In genomic region chr9:64795846-64796615, GRCm38 (mm10) we compare ENCODE assay signal across 20 mouse cellular contexts. TPM values are rescaled to one million over a fixed set of nuclear protein-coding genes. Genes with fewer than 3 reads are reported as not detected.
DNase-seq lines count a peak whose midpoint lies in the region; ATAC-seq and TF ChIP-seq lines count a peak whose summit lies in the region.
"Had no signal": no experiment of that assay in that cellular context is flagged by ENCODE, and none has a peak within 500 bp of the region (broad histone marks: within the 10 kb centered on the region; RNA-seq: fewer than 3 reads in every experiment).

No protein-coding gene starts in this region.

- no peak for TF ChIP-seq CTCF in CH12.LX (conservative IDR thresholded peaks at IDR 0.05 in 1 of 2, IDR thresholded peaks at IDR 0.05 in 1 of 2; ENCODE audit: low read depth in 2 of 2, low read length in 2 of 2)

- DNase-seq in liver, result peak; percentile 28
- no peak for DNase-seq in liver, embryonic 11.5 days (ENCODE audit: low spot score)
- DNase-seq in CH12.LX (ENCODE audit: extremely low read depth), result no peak
- DNase-seq in gonadal fat pad, adult 2 months (ENCODE audit: low read depth), result peak; percentile 13
- no peak for DNase-seq in heart, postnatal 4 days
- no peak for DNase-seq in natural killer cell, adult 2 months (ENCODE audit: low spot score in 2 of 2)
- DNase-seq: cerebellum, adult 18-20 months; gastrocnemius, postnatal 25 days; kidney, adult 9 months; kidney, postnatal 4 days; lung, postnatal 14 days; right cerebral cortex, adult 18-20 months; spleen, adult 18-20 months; thymus, postnatal 4 days had no signal

- in situ Hi-C loops in CH12.LX (cut with MboI; ENCODE audit: low pct_ligation_motif_present, low pct_unique_long_range_greater_than_20kb, low sequenced_read_pairs), result no loop called here

- peaks cover 24% of the 10 kb centered on the region for H3K4me1 ChIP-seq in liver, embryonic 11.5 days (replicated peaks; ENCODE audit: control insufficient read depth, insufficient read depth, low read length)
- H3K4me1 ChIP-seq in CH12.LX (ENCODE audit: control insufficient read depth in 1 of 2, insufficient read depth in 2 of 2), result peaks cover 9 to 72% of the 10 kb centered on the region in 2 experiments; a peak in 3 of 4 replicates
- peaks cover 54% of the 10 kb centered on the region for H3K4me1 ChIP-seq in liver, embryonic 16.5 days (ENCODE audit: control insufficient read depth, low read depth, low read length)
- no peaks in the 10 kb centered on the region for H3K4me1 ChIP-seq in intestine, embryonic 15.5 days (replicated peaks)
- H3K4me1 ChIP-seq: limb, embryonic 13.5 days; midbrain, embryonic 10.5 days had no signal

- no peaks in the 10 kb centered on the region for H3K79me2 ChIP-seq in CH12.LX (replicated peaks; ENCODE audit: control insufficient read depth, extremely low read depth, insufficient read depth, poor library complexity, severe bottlenecking)

- dilution Hi-C loops in CH12.LX (cut with MboI; ENCODE audit: extremely low pct_ligation_motif_present, extremely low pct_unique_long_range_greater_than_20kb, low sequenced_read_pairs), result no loop called here

- H3K9ac ChIP-seq in liver, embryonic 11.5 days (ENCODE audit: low read depth, low read length), result no peak overlapping the region
- no peak overlapping the region for H3K9ac ChIP-seq in CH12.LX (ENCODE audit: insufficient read depth, low read depth)
- 0 out of 2 replicates have a peak overlapping the region, but pooled peaks have one; percentile 32 for H3K9ac ChIP-seq in liver, embryonic 16.5 days (ENCODE audit: low read depth, low read length)
- no peak overlapping the region for H3K9ac ChIP-seq in intestine, embryonic 15.5 days
- H3K9ac ChIP-seq: forebrain, embryonic 13.5 days; limb, embryonic 13.5 days had no signal

- H3K36me3 ChIP-seq in liver, embryonic 11.5 days (ENCODE audit: control insufficient read depth, insufficient read depth, low read length), result no peaks in the 10 kb centered on the region
- H3K36me3 ChIP-seq in CH12.LX (replicated peaks in 1 of 2; ENCODE audit: control insufficient read depth in 1 of 2, insufficient read depth in 1 of 2, low read length in 1 of 2), result no peaks in the 10 kb centered on the region
- H3K36me3 ChIP-seq in liver, embryonic 16.5 days (ENCODE audit: control insufficient read depth, insufficient read depth), result no peaks in the 10 kb centered on the region
- H3K36me3 ChIP-seq in intestine, embryonic 15.5 days, result no peaks in the 10 kb centered on the region
- H3K36me3 ChIP-seq: embryonic facial prominence, embryonic 10.5 days; limb, embryonic 13.5 days; midbrain, embryonic 10.5 days had no signal

- TF ChIP-seq POLR2A in CH12.LX (IDR thresholded peaks at IDR 0.05; ENCODE audit: low read depth, low read length), result no peak

- TF ChIP-seq EP300 in CH12.LX (IDR thresholded peaks at IDR 0.05; ENCODE audit: low read length), result no peak

- WGBS in liver, embryonic 11.5 days, result 57% methylated on average over 3 of the region's 3 CpGs
- WGBS in liver, embryonic 16.5 days (ENCODE audit: insufficient replicate concordance), result 56% methylated on average over 3 of the region's 3 CpGs
- WGBS in intestine, embryonic 15.5 days, result 55% methylated on average over 3 of the region's 3 CpGs

- no peak for ATAC-seq in liver, embryonic 11.5 days (replicated peaks; ENCODE audit: low FRiP score)
- no peak for ATAC-seq in liver, embryonic 16.5 days (ENCODE audit: low read depth)
- no peak for ATAC-seq in intestine, embryonic 15.5 days
- ATAC-seq: forebrain, embryonic 13.5 days had no signal

- H3K9me3 ChIP-seq in liver, embryonic 11.5 days (ENCODE audit: control insufficient read depth, low read length), result no peaks in the 10 kb centered on the region
- peaks cover 12% of the 10 kb centered on the region for H3K9me3 ChIP-seq in CH12.LX (replicated peaks; ENCODE audit: low read length)
- H3K9me3 ChIP-seq in liver, embryonic 16.5 days (replicated peaks; ENCODE audit: control insufficient read depth, low read length), result no peaks in the 10 kb centered on the region
- no peaks in the 10 kb centered on the region for H3K9me3 ChIP-seq in intestine, embryonic 15.5 days
- H3K9me3 ChIP-seq: embryonic facial prominence, embryonic 10.5 days; limb, embryonic 13.5 days; midbrain, embryonic 10.5 days had no signal

- no peaks in the 10 kb centered on the region for H3K27me3 ChIP-seq in liver, embryonic 11.5 days (replicated peaks; ENCODE audit: control insufficient read depth, insufficient read depth, low read length)
- no peaks in the 10 kb centered on the region for H3K27me3 ChIP-seq in CH12.LX (replicated peaks)
- H3K27me3 ChIP-seq in liver, embryonic 16.5 days (ENCODE audit: control insufficient read depth, insufficient read depth, low read depth, low read length), result no peaks in the 10 kb centered on the region
- H3K27me3 ChIP-seq in intestine, embryonic 15.5 days (replicated peaks), result no peaks in the 10 kb centered on the region
- H3K27me3 ChIP-seq: forebrain, embryonic 13.5 days; limb, embryonic 13.5 days had no signal

- no peak overlapping the region for H3K4me3 ChIP-seq in liver, embryonic 11.5 days (ENCODE audit: low read depth, low read length)
- H3K4me3 ChIP-seq in CH12.LX (replicated peaks in 1 of 3; ENCODE audit: low read depth in 2 of 3, low read length in 2 of 3, poor library complexity in 1 of 3), result no peak overlapping the region
- H3K4me3 ChIP-seq in liver, embryonic 16.5 days (ENCODE audit: low read depth, low read length), result no peak overlapping the region
- no peak overlapping the region for H3K4me3 ChIP-seq in intestine, embryonic 15.5 days (replicated peaks)
- H3K4me3 ChIP-seq: embryonic facial prominence, embryonic 10.5 days; forebrain, embryonic 13.5 days; limb, embryonic 13.5 days; midbrain, embryonic 10.5 days had no signal

- no peak overlapping the region for H3K4me2 ChIP-seq in liver, embryonic 11.5 days
- no peak overlapping the region for H3K4me2 ChIP-seq in CH12.LX (ENCODE audit: insufficient read depth, low read depth, poor library complexity, severe bottlenecking)
- no peak overlapping the region for H3K4me2 ChIP-seq in liver, embryonic 16.5 days (ENCODE audit: low read depth, low read length)
- no peak overlapping the region for H3K4me2 ChIP-seq in intestine, embryonic 15.5 days (replicated peaks)
- H3K4me2 ChIP-seq: forebrain, embryonic 13.5 days; limb, embryonic 13.5 days had no signal

- no peak for TF ChIP-seq RAD21 in CH12.LX (IDR thresholded peaks at IDR 0.05; ENCODE audit: low read depth, low read length)

- no peak overlapping the region; the same call in 1 of the 2 replicates for H3K27ac ChIP-seq in liver, embryonic 11.5 days (ENCODE audit: low read depth, low read length)
- no peak overlapping the region for H3K27ac ChIP-seq in CH12.LX (ENCODE audit: insufficient read depth, low read depth)
- H3K27ac ChIP-seq in liver, embryonic 16.5 days (ENCODE audit: low read length), result peak overlapping the region; percentile 99
- H3K27ac ChIP-seq in intestine, embryonic 15.5 days, result no peak overlapping the region
- H3K27ac ChIP-seq: embryonic facial prominence, embryonic 10.5 days; forebrain, embryonic 13.5 days; limb, embryonic 13.5 days; midbrain, embryonic 10.5 days had no signal

TF ChIP-seq in CH12.LX, 34 proteins besides CTCF, POLR2A, EP300 and RAD21:
- TF ChIP-seq MAX (IDR thresholded peaks at IDR 0.05; ENCODE audit: low read length) (no peak), SIN3A (IDR thresholded peaks at IDR 0.05; ENCODE audit: low read length) (no peak), JUND (conservative IDR thresholded peaks at IDR 0.05; ENCODE audit: low read depth, low read length) (no peak), ZNF384 (IDR thresholded peaks at IDR 0.05; ENCODE audit: low read depth, low read length) (peak; percentile 78)

RNA-seq across cellular contexts. Expression of gene Dennd4a, which starts 15.1 kb away (rescaled TPM):
- polyA plus RNA-seq in liver, embryonic 11.5 days (2014; fragmentation: Nextera tagmentation; extraction: Ambion mirVana), result 19.1 and 22.6 TPM in 2 replicates
- total RNA-seq in CH12.LX (2012; rRNA removed) (24.0 and 37.1 TPM in 2 replicates), CH12.LX (2014; rRNA removed) (18.3 and 22.6 TPM in 2 replicates)
- polyA plus RNA-seq in CH12.LX (2012; ENCODE audit: insufficient read length, low read depth), result 35.8 and 41.1 TPM in 2 replicates
- polyA plus RNA-seq in gonadal fat pad, adult 2 months (2012; rRNA removed), result 7.7 and 10.5 TPM in 2 replicates
- polyA plus RNA-seq in liver, embryonic 16.5 days (2015; fragmentation: Nextera tagmentation; extraction: Ambion mirVana), result 40.8 and 42.3 TPM in 2 replicates
- polyA plus RNA-seq in intestine, embryonic 15.5 days (2015; fragmentation: Nextera tagmentation; extraction: Ambion mirVana), result 4.4 and 6.3 TPM in 2 replicates
- 10 to 100 TPM; 13.8 to 16.9 TPM for total RNA-seq in heart, postnatal 4 days (2021)

RNA-seq across cellular contexts. Expression of gene Rab11a, which starts 58.5 kb away (rescaled TPM):
- 341 TPM in 2 replicates for polyA plus RNA-seq in liver, embryonic 11.5 days (2014; fragmentation: Nextera tagmentation; extraction: Ambion mirVana)
- total RNA-seq in CH12.LX (2012; rRNA removed), result 86.0 and 109 TPM in 2 replicates
- 168 TPM in 2 replicates for total RNA-seq in CH12.LX (2014; rRNA removed)
- 189 and 193 TPM in 2 replicates for polyA plus RNA-seq in CH12.LX (2012; ENCODE audit: insufficient read length, low read depth)
- polyA plus RNA-seq in gonadal fat pad, adult 2 months (2012; rRNA removed), result 123 and 124 TPM in 2 replicates
- 198 and 207 TPM in 2 replicates for polyA plus RNA-seq in liver, embryonic 16.5 days (2015; fragmentation: Nextera tagmentation; extraction: Ambion mirVana)
- 512 and 519 TPM in 2 replicates for polyA plus RNA-seq in intestine, embryonic 15.5 days (2015; fragmentation: Nextera tagmentation; extraction: Ambion mirVana)
- 100 to 1,000 TPM; 268 to 285 TPM for total RNA-seq in heart, postnatal 4 days (2021)

Comparison
In these comparisons a context has a peak if more than half of its experiments do, and no peak if none do; other contexts are left out.
1. DNase-seq: peak in liver (single experiment) and gonadal fat pad, adult 2 months (single experiment); none in liver, embryonic 11.5 days (single experiment), CH12.LX (single experiment), heart, postnatal 4 days (single experiment) and natural killer cell, adult 2 months (0 of 2).